Mouse (Mus musculus): ENCODE results near the gene Becn1.

Gene Becn1

DNA sequence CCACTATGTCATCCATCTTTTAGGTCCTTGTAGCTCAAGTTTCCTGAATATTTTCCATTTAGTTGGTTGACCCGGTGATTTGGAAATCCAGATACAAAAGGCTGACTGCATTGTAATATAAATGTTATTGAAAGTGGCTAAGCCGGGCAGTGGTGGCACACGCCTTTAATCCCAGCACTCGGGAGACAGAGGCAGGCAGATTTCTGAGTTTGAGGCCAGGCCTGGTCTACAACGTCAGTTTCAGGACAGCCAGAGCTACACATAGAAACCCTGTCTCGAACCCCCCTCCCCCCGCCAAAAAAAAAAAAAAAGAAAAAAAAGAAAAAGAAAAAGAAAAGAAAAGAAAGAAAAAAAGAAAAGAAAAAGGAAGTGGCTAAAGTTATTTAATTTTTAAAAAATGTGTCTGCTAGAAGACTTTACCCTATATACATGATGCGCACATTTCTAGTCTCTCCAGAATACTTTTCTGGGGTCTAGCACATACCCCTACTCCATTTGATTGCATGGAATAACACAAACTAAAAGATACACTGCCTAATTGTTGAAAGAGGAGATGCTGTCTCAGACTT is 13.1 kb upstream of the Becn1 start:
- no peak for DNase-seq

DNA sequence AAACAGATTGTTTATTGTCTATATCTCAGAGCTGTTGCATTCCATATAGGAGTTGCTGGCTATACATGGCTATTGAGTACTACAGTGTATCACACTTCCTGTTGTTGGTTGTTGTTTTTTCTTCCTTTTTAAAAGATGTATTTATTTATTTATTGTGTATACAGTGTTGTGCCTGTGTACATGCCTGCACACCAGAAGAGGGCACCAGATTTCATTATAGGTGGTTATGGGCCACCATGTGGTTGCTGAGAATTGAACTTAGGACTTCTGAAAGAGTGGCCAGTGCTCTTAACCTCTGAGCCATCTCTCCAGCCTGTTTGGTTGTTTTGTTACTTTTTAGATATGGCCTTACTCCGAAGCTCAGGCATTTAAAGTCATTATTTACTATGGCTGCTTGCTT is 12.5 kb upstream of the Becn1 start:
- DNase-seq = no peak

DNA sequence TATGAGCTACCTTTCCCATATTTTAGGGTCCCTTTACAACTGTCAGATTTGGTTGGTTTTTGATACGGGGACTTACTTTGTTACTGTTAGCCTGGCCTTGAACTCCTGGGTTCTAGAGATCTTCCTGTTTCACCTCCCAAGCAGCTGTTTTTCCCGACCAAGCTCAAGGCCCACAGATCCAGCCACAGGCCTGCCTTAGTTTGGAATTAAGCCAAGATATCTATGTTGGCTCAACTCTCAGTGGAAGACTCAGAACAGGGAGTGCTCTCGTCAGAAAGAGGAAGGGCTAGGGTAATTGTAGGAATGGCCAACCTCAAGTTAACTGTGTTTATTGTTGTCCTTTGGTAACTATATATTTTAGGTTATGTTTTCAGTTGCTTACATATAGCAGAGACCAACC is 10.1 kb upstream of the Becn1 start:
- DNase-seq = no peak

DNA sequence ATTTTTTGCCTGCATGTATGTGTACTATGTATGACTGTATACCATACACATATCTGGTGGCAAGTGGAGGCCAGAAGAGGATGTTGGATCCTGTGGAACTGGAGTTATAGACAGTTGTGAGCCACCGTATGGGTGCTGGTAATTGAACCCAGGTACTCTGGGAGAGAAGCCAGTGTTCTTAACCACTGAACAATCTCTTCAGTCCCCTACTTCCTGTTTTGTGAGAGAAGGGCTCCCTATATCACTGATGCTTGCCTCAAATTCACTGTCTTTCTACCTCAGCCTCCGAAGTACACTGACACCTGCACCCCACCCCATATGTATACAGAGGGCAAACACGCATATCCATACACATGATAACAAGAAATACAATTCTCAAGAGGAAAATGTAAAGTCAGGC is 9.0 kb upstream of the Becn1 start:
- no peak for DNase-seq

DNA sequence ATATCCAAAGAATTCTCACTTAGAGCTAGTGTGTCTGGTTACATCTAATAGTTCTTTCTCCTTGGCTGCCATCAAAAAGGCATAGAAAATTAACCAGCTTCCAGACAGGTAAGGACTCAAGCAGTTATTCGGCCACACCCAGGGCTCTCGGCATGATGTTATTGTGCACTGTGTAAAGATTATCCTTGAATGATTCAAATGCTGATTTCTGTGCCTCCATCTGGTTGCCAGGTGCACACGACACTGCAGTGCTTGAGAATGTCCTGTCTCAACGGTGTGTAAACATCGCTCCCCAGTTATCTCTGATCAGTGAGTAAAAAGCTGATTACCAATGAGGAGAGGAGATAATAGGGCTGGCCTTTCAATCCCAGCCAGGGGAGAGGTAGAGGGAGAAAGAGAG is 5.7 kb upstream of the Becn1 start:
- DNase-seq = no peak

DNA sequence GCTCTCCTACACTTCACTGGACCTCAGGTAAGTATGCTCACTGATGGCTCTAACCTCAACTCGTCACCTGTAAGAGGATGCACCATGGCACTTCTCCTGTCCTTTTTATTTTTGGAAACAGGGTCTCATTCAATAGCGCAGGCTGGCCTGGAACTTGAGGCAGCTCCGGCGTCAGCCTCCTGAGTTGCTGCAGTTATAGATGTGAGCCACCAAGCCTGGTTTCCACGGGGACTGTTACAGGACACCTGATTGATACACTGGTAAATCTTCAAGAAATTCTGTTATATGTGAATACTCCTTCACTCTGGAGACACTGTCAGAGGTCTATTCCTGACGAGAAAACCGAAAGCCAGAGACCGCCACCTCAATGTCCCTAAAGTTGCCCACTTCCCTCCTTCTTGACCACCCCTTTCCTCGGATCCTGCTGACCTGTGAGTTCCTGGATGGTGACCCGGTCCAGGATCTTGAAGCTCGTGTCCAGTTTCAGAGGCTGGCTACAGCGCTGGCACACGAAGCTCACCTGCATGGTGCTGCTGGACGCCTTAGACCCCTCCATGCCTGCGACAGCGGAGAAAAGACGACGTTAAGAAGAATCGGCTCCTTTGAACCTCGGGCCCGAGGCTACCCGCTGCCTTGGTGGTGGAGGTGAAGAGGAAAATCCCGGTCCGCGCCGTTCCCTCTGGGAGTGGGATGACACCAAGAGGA is 635 bp downstream of the Becn1 start:
- peak in 1 of 2 experiments; percentile 26 for DNase-seq

DNA sequence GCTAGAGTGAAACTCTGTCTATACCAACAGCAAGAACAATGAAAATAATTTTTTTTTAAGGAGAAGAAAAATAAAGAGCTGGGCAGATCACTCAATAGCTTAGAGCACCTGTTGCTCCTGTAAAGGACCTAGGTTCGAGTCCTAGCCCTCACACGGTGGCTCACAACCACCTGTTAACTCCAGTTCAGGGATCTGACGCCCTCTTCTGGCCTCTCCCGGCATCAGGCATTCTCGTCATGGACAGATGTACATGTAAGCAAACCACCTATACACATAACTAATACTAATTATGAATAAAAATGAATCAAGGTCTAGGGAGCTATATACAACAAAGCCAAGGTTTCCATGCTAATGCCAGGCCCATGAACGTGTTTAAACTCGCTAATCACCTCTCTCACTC is 1.2 kb downstream of the Becn1 start:
- DNase-seq = peak in 1 of 2 experiments; percentile 25

DNA sequence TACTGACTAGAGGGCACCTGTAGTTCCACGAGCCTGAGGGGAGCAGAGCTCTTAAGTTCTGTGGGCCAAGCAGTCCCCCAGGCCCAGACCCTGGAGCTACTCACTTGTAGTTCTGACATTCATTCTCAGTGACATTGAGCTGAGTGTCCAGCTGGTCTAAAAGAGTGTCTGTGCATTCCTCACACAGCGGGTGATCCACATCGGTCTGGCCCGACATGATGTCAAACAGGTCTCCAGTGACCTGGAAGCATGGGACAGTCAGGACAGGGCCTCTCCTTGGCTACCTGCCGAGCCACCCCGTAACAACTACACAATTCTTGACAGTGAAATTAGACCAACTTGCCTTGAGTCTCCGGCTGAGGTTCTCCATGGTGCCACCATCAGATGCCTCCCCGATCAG is 6.9 kb downstream of the Becn1 start:
- no peak for DNase-seq

DNA sequence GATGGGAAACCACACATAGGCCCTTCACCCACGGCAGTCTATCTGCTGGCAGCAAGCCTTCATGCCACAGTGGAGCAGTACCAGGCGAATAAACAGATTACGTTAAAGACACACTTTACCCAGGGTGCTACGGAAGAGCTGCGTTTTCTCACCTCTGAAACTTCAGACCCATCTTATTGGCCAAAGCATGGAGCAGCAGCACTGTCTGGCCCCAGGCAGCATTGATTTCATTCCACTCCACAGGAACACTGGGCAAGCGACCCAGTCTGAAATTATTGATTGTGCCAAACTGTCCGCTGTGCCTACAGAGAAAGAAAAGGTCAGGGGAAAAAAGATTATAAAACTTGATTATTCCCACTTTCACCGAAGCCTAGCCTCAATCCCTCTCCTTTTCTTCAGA is 10.9 kb downstream of the Becn1 start:
- DNase-seq = no peak

DNA sequence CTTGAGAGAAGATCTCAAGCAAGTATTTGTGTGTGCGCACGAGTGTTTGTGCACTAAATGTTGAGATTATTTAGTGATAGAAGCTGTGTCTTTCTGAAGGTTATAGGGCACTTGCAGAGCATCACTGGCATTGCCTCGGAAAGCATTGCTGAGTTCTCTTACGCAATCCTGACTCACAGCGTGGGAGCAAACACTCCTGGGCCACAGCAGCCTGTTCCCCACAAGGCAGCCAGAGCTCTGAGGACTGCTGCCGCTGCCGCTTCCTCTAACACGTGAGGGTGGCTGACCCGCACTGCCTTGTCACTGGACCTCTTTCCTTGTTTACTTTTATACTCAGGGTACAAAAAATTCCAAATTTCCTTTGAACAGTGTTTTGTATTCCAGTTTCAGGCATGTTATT is 14.8 kb downstream of the Becn1 start:
- DNase-seq = no peak

DNA sequence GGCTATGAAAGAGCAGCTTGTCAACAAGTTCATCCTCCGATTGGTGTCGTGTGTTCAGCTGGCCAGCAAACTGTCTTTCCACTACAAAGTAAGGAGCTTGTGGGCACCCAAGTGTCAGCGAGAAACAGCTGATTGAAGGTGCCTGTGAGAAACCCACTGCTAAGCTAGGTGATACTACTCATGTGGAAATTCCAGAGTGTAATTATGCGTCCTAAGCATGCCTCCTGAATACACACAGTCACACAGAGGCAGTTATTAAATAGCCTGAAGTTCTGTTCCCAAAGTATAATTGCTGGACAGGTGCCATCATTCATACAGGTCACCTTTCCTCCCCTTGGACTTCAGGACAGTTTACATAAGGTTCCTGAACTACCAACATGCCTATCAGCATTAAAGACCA is 18.3 kb downstream of the Becn1 start:
- peak in 1 of 2 experiments; percentile 10 for DNase-seq

DNA sequence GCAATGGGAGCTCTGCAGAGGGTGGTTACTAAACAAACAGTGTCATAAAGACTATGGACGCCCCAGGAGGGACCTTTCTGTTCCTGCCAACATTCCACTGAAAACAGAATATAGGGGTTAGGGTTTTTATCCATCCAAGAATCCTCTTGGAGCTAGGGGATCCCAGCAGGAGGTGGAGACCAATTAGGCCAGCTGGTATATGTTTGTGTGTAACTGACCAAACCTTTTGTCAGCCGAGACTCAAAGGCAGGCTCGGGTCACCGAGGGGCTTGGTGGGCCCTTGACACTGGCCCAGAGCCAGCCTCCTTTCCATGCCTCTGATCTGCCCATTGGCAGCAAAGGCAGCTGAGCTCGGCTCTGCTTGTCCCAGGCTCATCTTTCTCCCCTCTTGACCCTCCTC is 19.2 kb downstream of the Becn1 start:
- DNase-seq = no peak

DNA sequence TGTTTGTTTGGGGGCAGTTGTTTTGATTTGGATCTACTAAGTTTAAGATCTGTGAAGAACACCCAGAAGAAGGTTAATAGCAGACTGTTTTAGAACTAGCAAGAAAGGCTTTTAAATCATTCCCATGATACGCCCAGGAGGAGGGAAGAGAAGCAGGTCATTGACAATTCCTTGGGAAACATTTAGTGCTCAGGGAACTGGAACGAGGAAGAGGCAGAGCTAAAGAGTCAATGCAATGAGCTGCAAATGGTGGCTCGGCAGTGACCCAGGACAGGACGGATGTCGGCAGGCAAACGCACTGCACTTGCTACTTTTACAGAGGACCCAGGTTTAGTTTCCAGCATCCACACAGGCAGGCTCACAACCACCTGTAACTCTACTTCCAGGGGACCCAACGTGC is 21.2 kb downstream of the Becn1 start:
- peak in 1 of 2 experiments; percentile 12 for DNase-seq

DNA sequence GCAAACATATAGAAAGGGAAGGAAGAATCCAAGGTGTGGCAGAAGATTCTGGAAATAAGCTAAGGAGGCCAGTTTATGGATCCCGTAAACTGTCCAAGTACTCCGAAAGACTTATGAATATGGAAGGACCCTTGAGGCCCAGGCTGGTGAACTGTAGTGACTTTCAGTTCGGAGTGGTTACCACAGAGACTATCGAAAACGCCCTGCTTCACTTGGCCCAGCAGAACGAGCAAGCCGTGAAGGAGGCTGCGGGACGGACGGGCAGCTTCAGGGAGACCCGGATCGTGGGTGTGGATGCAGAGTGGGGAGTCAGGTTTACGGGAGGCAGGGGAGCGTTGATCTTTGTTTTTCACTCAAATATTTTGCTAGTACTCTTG is 22.9 kb downstream of the Becn1 start:
- peak in 1 of 2 experiments; percentile 20 for DNase-seq

DNA sequence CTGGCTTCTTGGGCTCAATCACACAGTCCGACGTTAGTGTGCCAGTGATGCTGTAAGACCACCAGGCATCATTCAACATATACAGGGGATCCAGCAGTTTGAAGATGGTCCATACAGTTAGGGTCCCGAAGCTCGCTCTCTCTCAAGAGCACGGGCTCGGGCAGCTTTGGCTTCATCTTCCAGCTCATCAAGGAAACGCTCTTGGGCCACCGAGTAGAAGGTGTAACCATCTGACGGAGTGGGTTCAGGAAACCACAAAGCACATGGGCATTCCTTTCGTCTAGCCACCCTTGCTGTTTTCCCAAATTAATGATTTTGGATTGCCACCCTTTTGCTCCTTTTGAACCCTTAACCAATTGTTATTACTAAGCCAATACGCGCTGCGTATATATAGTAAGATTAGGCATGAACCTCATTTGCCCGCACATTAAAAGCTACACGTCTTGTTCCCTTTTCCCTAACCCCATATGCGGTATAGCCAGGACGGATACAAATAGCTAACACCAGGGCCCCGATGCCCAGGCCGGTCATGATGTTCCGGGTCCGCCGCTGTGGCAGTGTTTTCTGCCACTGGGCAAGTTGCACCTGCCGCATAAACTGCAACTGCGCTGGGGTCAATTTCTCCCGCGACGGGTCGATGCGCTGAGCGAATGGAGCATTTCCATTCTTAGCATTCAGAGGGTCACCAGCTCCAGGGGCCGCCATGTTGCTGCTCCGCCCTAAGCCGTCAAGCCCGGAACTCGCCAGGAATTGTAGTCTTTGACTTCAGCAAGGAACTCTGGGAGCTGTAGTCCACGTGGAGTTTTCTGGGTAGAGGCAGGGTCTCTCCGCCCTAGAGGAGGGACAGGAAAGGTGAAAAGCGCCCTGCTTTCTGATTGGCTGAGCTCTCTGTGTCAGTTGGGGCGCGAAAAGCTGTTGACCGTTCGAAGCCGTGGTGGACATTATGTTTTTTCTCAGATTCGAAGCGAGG is 23.6 kb downstream of the Becn1 start, which contains the start of the genes Cntd1 and Coa3:
Cntd1 (plus strand) TSS at position 790 of the 970 bp plus-strand sequence.
Coa3 (minus strand) TSS at position 892 of the 970 bp plus-strand sequence.
- DNase-seq = peak; percentile 87 to 91

DNA sequence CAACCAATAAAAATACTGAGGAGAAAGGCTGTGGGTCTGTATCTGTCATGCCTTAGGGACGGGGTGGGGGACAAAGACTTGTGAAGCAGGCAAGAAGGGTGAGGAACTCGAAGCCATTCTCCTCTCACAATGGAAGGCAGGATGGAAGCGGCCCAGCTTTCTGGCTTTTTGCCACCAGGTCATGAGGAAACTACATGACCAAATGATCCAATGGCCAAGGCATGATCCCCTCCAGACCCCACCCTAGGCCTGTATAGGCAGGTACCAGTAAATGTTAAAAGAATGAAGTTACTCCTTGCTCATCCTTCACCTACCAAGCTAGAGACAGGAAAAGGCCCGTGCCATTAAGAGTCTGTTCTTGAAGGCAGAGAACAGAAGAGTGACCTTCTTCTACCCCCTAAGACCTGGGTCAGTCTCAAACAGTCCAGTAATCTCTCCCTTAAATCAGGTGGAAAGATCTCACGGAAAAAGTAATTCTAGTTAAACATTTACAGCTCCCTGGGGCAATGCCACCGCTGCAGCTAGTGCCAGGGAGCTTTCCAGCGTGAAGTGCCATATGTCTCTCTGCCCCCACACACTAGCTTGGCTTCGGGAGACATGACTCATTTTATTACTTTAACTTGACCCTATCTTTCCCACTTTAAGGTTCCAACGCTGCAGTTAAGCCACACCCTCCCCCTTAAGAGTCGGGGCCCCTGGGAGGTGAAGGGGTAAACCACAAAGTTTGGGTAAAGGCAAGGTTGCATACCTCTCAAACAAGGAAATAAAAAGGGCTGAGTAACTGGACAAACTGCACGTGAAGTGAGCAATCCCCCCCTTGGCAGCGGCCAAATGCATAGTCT is 24.5 kb downstream of the Becn1 start:
- peak; percentile 56 to 72 for DNase-seq

DNA sequence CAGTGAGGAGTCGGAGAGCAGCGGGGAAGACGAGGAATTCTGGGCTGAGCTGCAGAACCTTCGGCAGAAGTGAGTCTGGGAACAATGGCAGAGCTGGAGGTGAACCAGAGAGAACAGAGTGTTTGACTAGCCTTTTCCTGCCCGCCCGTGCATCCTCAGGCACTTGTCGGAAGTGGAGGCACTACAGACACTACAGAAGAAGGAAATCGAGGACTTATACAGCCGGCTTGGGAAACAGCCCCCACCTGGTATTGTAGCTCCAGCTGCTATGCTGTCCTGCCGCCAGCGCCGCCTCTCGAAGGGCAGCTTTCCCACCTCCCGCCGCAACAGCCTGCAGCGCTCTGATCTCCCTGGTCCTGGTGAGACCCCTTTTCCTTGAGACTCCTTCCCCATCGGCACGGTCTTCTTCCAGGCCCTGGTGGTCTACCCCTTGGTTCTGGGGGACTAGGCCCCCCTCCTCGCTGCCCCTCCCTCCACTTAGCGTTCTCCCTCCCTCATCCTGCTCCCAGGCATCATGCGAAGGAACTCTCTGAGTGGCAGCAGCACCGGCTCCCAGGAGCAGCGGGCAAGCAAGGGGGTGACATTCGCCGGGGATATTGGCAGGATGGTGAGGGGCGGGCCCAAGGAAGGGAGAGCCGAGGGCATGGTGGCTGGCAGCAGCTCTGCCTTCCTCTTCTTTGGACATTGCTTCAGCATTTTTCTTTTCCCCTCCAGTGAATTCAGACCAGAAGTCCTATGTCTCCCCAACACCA is 25.6 kb downstream of the Becn1 start:
- peak; percentile 34 to 50 for DNase-seq

DNA sequence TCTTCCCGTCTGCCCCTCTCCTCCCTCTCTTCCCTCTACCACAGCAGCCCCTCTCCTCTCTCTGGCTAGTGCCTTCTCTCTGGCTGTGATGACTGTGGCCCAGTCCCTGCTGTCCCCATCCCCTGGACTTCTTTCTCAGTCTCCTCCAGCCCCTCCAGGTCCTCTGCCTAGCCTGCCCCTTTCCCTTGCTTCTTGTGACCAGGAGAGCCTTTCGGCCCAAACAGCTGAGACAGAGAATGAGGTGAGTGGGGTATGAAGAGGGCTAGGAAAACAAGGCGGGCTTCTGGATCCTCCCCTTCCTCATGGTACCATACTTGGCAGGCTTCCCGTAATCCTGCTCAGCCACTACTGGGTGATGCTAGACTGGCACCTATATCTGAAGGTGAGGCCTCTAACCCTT is 26.8 kb downstream of the Becn1 start:
- DNase-seq = no peak

DNA sequence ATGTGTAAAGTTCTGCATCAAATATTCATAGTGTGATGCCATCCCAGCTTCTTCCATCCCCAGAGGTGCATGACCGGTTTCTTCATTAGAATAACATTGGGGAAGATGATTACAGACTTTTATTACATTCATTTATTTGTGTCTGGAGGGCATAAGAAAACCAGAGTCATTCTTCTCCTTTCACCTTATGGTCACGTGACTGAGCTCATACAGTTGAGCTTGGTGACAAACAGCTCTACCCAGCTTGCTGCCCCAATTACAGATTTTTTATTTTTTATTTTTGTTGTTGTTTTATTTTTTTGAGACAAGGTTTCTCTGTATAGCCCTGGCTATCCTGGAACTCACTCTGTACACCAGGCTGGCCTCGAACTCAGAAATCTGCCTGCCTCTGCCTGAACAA is 29.6 kb downstream of the Becn1 start:
- no peak for DNase-seq

DNA sequence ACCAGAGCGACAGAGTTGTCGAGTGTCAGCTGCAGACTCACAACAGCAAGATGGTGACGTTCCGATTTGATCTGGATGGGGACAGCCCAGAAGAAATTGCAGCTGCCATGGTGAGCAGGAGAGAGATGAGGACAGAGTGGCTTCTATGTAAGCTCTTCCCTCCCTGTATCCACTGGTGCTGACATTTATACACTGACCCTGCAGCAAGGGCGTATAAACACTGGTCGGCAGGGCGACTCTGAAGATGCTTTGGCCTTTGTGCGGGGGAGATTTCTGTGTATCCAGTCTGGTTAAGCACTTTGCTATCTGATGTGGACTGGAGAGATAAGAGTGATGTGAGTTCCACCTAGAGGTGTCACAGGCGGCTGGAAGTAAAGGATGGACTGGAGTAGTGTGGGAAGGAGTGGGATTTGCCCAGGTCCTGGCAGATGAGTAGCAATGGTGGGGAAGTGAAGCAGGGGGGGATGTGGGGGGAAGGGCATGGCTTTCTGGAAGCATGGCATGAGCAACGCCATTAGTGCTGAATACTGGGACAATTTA is 32.4 kb downstream of the Becn1 start:
- peak; percentile 59 to 68 for DNase-seq

DNA sequence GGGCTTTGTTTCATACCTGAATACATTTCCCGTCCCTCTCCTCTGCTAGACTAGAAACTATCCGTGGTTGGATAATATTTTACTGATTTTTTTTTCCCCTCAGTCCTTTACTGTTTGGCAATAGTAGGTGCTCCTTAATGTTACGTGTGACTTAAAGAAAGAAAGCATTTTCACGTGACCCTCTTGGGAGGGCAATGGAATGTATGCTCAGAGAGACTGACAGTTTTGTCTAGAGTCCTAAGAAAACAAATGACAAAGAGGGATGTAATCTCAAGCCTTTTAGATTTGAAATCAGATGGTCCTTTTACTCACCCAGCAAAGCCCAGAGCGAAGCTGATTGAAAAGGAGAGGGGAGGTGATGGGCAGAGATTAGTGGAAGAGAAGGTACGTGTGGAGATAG is 36.2 kb downstream of the Becn1 start:
- DNase-seq = no peak
